Mouse (Mus musculus) right cerebral cortex, postnatal 4 days (tissue): ENCODE data around the gene Cflar.
A peak's percentile ranks its signal among the peaks of the same experiment; 100 is the strongest.
"Not testable (repeated sequence)": the region's sequence is repeated elsewhere in the genome, so short reads cannot be mapped to it uniquely, and the experiment has no call there.

Experiments
- DNase-seq: peaks from one replicate; pipeline ENCODE4 v3.0.0-alpha.2; 2022

Cflar gene

DNA sequence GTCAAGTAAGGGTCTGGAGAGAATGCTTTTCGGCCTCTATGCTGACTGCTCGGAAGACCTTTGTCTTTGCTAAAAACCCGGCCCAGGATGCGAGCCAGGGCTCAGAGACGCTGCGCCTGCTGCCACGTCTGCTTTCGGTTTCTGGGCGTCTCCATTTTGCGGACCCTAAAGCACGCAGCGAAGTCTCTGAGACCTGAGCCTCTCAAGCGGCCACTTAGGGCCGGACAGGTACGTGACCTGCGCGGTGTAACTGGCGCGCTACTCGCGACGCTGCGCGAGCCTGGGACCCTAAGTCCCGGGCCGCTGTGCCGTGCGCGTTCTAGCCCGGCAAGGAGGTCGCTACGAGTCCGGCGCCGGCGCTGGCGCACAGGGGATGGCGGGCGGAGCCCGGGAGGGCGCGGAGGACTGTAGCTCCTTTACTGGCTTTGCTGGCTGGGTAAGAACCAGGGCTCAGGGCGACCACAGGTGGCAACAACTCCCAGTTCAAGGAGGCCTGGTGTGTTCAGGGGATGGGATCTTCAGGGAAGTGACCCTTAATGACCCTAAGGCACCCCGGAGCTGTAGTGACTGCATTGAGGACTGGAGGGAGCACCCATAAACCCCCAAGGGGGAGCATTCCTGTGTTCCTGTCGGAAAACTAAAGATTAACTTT, at the start of gene Cflar:
Gene Cflar, plus strand, starts transcription at position 144 of the 652 bp plus-strand sequence.
- peak; percentile 56 for DNase-seq

DNA sequence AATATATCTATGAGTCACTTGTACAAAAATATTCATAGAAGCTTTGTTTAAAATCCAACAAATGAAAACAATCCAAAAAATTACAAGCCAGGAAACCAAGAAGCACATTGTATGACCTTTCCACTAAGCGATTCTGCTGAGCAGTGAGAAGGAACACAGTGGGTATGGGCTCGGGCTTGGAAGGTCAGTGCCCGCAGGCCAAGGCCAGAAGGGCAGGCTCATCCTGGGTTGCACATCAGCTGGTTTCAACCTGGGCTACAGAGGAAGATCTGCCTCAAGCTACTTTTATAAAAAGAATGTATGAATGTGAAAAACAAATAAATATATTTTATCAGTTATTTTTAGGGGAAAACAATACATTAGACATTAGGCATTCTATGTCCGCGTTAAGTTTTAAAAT, 48.6 kb upstream of the Cflar start:
- not testable (repeated sequence) for DNase-seq

DNA sequence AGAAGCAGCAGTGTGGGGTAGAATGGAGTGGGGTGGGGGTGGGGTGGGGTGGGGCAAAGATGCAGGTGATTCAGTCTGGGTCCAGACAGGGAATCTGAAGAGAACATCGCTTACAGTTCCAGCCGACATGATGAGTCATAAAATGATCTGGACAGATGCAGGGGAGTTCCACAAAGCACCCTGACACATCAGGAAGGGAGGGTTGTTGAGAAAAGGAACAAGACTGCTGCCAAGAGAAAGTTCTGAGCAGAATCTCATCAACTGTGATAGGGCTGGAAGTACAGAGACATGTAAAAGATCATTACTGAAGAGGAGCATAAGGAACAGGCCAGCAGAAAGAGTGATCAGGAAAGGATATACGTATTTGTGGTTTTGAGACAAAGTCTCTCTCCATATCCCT, 47.9 kb upstream of the Cflar start:
- not testable (repeated sequence) for DNase-seq

DNA sequence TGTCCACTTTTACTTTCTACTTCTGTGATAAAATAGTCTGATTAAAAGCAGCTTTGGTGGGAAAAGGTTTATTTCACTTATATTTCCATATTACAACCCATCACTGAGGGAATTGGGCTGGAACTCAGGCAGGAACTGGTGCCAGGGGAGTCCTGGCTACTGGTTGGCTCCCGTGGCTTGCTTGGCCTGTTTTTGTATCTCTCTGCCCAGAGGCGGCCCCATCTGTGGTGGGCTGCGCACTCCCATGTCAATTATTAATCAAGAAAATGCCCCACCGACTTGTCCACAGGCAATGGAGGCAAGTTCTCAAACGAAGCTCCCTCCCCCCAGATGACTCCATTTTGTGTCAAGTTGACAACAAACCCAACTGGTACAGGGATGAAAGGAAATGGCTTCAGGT, 43.1 kb upstream of the Cflar start:
- no peak for DNase-seq

DNA sequence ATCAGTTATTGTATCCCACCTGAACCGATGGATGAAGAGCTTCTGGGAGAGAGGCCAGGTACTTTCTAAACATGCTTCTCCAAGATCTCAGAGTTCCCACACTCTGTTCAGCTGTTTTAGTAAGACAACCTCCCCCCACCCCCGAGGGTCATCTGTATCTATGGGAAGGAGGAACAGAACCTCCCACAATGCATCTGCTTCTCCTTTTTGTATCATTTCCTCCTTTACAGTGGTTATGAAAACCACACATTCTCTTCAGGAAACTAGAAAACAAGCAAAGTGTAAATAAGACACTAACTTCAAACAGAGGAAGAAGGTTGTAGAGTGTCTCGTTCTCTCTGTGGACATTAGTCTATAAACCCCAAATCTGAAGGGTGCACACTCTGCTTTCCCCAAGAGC, 41.7 kb upstream of the Cflar start:
- DNase-seq: not testable (repeated sequence)

DNA sequence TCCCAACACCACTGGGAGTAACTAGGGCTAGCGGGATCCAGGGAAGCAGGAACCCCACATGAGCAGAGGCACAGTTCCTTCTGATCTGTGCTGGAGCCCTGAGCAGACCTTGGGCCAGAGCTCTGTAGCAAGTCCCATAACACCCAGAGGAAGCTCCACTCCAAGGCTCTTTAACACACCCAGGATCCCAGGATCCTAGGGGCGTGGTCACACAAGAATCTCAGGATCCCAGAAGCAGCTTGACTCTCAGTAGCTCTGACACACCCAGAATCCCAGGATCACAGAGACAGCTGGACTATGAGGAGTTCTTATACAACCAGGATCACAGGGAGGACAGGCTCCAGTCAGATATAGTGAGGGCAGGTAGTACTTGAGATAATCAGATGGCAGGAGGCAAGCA, 39.2 kb upstream of the Cflar start:
- no peak for DNase-seq

DNA sequence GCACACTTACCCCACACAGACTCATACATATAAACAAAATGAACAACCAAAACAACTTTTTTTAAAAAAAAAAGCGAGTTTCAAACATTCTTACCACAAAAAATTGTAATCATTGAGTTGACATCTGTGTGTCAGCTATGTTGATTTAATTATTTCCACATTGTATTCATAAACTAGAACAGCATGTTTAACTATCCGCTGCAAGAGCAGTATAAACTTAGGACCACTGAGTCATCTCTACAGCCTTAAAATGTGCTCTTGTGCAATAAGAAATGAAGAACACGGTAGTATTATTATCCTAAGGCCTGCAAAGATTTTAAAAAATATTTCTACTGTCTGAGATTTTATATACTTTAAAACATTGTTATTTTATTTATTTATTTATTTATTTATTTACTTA, 36.3 kb upstream of the Cflar start:
- no peak for DNase-seq

DNA sequence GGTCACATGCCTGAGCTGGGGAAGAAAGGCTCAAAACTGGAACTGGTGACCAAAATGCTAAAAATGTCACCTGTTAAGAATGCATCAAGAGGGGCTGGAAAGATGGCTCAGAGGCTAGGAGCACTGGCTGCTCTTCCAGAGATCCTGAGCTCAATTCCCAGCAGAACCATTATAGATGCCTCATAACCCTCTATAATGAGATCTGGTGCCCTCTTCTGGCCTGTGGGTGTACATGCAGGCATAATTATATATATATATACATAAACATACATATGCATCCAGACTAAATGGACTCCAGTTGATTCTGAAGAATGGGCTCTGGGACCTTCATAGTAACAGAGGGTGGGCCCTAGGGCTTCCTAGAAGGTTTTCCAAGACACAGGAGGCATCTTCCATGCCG, 33.7 kb upstream of the Cflar start:
- DNase-seq: peak; percentile 13

DNA sequence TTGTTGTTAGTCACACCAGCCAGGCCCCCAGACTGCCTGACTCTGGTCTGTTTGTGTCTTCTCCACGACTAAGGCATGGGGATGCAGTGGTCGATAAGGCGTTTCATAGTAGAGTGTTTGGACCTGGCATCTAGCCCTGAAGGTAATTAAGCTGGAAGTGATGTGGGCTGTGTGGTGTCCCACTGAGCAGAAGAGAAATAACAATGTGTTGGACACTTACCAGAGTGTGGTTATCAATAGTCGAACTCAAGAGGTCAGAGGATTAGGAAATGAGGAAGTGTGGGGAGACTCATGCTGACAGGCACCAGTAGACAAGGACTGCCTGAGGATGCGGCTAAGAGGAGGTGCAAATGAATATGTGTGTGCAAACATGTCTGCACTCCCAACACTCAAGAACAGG, 32.9 kb upstream of the Cflar start:
- not testable (repeated sequence) for DNase-seq

DNA sequence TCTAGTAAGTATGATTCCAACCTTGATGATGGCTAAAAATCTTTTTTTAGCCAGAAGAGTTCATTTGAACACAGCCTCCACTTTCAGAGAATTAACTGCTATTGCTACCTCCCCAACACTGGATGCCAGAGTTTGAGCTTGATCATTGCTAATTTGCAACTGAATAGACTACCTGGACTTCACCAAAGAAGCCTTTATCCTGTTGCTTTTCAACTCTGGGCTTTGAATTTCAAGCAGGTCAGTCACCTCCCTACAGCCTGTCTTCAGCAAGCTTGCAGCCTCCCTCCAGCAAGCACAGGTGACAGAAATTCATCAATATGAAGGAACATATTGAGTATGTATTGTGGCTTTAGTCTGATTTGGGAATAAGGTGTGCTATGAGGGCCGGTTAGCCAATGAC, 21.9 kb upstream of the Cflar start:
- no peak for DNase-seq

DNA sequence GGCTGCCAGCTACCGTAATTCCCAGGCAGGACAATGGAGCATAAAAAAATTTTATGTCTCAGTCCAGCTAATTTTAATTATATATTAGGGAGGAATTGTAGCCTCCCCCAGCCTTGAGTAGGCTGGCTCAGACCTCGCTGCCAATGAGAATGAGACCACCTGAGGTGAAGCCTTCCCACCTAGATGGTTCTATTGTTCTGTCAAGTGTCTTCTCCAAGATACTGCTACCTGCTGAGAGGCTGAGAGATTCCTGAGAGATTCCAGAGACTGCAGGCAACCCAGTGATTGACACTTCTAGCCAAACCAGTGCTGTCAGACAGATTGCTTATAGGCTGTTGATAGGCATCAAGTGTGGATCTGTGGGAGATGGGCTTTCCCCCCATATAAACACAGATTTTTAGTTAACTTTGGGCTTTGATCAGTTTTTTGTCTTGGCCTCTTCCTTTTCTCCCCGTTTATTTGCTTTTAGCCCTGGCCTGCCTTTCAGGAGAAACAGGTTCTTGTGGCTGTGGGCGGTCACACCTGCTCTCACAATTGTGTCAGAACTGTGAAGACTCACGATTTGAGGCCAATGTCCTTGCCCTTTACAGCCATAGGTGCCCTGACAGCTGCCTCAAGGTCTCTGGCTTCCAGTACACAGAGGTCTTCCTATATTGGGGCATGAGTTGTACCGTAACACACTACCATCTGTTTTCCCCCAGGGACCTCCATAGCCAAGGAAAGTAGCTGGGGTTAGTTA, 21.1 kb upstream of the Cflar start:
- DNase-seq: no peak

DNA sequence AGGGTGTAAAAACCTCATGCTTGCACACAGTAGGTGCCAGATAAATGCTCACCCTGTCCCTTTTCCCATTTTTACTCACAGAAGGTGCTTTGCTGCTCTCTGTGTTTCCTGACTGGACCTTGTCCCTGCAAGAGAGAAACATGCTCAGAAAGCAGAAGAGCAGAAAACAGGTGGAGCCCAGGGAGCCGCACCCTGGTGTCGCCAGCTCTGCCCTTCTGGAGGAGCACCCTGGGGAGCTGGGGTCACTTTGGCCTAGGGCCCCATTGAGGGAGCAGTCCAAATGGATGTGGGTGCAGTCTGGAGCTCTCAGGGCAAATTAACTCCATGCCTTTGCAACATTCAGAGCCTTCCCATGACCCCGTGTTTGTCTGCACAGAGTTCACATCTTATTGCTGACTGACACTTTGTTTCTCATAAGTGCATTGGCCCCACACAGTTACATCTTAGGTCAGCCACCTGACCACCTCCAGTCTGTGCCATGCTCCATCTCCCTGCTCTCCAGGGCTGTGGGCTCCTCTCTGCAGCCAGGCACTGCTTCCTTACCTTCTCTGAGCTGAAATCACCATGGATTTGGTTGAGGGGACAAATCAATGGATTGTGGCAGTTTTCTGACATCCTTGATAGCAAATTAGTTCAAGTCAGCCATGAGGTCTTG, 20.3 kb upstream of the Cflar start:
- DNase-seq: not testable (repeated sequence)

DNA sequence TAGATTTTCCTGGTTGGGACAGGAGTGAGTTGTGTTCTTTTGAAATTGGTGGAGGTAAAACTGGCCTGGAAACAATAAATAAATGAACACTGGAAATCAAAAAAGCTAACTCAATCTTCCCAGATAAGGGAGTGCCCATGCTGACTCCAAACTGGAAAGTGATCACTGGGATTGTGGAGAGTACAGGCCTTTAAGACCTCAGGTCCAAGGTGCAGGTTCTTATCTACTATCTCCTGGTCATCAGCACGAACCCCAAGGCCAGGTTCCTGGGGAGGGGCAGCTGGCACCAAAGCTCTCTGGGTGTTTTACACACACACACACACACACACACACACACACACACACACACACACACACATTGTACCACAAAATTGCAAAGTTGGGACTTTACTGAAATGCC, 19.6 kb upstream of the Cflar start:
- DNase-seq: not testable (repeated sequence)

DNA sequence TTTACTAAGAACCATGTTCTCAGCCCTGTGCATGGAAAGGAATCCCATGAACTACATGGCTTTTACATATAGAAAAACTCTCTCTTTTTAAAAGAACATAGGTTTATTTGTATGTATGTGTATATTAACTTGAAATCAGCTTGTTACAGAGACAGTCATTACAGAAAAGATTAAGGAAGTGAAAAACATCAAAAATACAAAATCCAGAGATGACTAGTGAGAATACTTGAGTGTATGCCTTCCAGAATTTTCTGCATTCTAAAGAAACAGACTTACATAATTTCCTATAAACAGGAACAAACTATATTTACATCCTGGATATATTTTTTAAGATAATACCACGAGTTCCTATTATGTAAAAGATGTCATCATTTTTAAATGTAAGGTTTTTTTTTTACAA, 17.6 kb upstream of the Cflar start:
- DNase-seq: no peak

DNA sequence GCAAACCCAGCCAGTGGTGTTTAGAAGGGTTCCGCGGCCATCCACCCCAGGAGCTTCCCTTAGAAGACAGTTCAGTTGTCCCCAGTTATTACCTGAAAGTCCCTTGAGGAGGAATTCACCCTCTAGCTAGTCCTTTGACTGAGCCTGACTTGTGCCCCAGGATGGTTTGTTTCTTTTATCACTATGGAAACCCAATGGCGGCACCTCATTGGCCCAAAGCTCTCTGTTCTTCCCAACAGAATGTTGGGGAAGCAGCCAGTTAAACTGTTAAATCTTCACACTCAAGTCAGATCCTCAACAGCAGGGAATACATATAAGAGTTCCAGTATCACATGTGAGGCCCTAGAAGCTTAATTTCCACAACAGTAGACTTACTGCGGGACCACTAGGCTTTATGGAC, 15.5 kb upstream of the Cflar start, which contains the start of gene Als2cr12:
Gene Als2cr12, minus strand, starts transcription at position 180 of the 400 bp plus-strand sequence.
- not testable (repeated sequence) for DNase-seq

DNA sequence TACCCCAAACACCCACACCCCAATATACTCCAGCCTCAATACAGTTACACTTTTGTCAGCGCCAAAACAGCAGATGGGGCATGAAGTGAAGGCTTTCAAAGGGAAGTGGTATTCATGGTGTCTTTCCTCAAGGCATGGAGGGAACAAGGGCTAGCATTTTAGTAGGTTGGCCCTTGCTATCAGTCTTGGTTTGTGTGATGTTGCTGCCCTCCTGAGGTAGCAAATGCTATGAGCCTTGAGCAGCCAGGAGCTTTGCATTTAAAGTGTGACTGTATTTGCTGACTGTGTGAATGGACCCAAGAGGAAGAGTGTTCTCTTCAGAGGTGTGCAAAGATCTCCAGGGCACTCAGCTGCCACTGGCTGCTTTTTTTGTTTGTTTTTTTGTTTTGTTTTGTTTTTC, 13.7 kb upstream of the Cflar start:
- peak; percentile 16 for DNase-seq

DNA sequence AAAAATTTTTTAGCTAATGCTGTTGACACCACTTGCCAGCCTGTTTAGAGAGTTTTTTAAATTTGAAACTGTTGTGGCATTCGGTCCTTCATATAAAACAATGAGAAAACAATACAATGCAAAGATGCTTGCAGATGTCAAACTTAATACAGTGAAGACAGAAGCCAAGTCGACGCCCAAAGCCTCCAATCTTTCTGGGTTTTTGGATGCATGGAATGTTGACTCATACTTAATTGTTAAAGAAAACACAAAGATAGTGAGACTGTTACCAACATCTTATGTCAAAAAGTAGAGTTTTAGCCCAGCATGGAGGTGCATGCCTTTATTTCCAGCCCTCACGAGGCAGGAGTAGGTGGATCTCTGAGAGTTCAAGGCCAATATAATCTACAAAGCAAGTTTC, 12.5 kb upstream of the Cflar start:
- no peak for DNase-seq

DNA sequence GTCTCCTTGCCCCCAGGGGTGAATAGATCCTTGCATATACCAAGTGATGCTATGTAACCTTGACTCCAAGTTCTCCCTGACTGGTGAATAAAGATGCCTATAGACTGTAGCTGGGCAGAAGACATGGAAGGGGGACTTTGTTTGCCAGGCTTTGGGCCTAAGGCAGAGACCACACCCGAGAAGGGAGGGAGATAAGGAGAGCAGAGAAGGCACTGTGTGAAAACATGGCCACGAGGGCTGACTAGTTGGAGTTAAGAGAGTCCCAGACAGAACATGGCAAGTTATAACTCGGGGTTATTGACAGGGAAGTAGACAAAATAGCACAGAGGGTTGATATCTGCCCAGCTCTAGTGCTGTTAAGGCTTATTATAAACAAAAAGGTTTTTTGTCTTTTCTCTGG, 11.3 kb upstream of the Cflar start:
- DNase-seq: no peak

DNA sequence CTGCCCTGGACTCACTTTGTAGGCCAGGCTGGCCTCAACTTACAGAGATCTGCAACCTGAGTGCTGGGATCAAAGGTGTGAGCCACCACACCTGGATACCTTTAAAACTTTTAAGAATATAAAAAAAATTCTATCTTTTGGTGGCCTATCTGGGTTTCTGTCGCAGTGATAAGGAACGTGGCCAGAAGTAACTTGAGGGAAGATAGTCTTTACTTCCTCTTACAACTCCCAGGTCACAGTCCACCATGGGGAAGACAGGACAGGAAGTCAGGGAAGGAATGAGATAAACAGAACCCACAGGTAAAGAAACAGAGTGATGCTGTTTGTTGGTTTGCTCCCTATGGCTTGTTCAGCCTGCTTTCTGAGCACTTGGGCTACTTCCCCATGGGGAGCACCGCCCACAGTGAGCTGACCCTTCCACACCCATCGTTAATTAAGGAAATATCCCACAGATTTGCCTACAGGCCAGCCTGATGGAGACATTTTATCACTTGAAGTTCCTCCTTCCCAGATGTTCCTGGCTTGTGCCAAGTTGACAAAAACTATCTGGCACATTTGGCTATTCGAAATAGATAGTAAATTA, 10.6 kb upstream of the Cflar start:
- DNase-seq: not testable (repeated sequence)

DNA sequence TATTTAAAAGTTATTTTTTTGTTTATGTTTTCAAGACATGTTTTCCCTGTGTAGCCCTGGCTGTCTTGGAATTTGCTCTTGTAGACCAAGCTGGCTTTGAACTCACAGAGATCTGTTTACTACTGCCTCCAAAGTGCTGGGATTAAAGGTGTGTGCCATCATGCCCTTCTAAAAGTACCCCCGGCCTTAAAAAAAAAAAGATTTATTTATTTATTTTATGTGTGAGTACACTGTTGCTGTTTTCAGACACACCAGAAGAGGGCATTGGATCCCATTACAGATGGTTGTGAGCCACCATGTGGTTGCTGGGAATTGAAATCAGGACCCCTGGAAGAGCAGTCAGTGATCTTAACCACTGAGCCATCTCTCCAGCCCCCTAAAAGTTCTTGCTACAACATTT, 1.3 kb upstream of the Cflar start:
- not testable (repeated sequence) for DNase-seq

DNA sequence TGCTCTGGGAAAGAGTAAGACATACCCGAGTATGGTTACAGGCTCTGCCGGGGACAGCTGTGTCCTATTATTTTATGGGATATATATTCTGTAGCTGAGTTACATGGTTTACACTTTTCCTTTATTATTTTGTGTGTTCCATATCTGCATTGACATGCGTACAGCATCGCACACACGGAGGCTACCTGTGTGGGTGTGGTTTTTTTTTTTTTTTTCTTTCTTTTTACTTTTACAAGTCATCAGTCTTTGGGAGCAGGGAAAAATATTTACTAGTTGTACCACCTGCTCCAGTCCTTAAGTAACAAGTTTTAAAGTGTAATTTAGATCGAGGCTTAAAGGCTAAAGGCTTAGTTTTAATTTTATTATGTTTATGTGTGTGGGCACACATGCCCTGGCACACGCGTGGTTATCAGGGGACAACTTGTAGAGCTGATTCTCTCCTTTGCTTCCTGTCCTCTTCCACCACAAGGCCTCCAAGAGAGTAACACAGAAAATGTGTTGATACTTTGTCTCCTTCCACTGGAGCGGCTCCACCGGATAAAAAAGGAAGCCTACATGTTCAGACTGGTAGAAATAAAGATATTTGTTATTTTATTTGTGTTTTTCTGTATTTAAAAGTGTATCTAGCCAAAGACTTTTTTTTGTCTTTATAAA, 470 bp upstream of the Cflar start:
- no peak for DNase-seq

DNA sequence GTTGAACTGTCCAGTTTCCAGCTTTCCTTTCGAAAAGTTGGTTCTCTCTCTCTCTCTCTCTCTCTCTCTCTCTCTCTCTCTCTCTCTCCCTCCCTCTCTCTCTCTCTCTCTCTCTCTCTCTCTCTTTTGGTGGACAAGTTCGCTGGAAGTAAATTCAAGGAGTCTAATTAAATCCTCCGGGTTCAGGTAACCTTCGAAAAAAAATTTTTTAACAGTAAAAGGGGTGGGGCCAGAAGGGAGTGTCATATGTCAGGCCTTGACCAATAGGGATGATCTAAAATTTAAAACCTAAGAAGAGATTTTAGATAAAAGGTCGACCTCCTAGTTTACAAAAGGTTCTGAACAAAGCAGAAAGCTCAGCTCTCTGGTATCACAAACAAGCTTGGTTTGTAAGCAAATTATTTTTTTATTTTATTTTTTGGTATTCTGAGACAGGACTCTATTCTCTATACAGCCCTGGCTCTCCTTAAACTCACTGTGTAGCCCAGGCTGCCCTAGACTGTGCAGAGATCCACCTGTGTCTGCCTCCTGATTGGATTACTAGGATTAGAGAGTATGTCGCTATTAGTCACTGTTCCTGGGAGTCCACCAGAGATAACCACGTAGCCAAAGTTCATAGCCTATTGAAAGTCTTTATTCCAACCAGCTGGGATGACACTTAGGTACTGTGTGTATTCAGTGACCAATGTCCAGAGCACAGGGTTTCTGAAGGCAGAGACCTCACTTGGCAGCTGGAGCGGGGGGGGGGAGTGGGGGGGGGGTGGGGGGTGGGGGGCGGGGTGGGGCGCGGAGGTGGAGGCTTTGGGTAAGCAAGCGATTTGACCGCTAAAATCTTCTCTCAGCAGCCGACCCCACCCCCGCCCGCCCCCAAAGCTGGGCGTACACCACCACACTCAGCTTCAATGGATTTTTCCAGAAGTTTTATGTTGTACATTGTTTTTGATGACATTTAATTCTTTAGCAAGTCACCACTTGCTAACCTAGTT, 1.1 kb downstream of the Cflar start:
- DNase-seq: no peak
